Mouse (Mus musculus): Measurements from ENCODE around the gene Hddc3. TPM values are rescaled to one million over a fixed set of nuclear protein-coding genes. Genes with fewer than 3 reads are reported as not detected.

The Hddc3 gene
- polyA plus RNA-seq, 1 experiment, result 24.9 TPM

- under 1% methylated on average over 45 of the region's 45 CpGs for WGBS
- H3K27me3 ChIP-seq (ENCODE audit: control insufficient read depth, insufficient read depth, low read length), result no peaks in the 10 kb centered on the region
- peak overlapping the region; percentile 76 for H3K4me3 ChIP-seq (ENCODE audit: control insufficient read depth, insufficient read depth, low read length)
- peak overlapping the region; percentile 75 for H3K27ac ChIP-seq (ENCODE audit: control insufficient read depth, insufficient read depth, low read length)
- TF ChIP-seq POLR2A (IDR thresholded peaks at IDR 0.05; ENCODE audit: control insufficient read depth, extremely low read depth, insufficient read depth, low read length, poor library complexity), result peak; percentile 83
- TF ChIP-seq CTCF (IDR thresholded peaks at IDR 0.05; ENCODE audit: borderline replicate concordance, control insufficient read depth, extremely low read depth, insufficient read depth, low read length, poor library complexity), result peak; percentile 93
- peaks cover 18% of the 10 kb centered on the region for H3K36me3 ChIP-seq (ENCODE audit: control insufficient read depth, insufficient read depth, low read length)
- H3K4me1 ChIP-seq (replicated peaks; ENCODE audit: control insufficient read depth, insufficient read depth, low read length), result peaks cover 19% of the 10 kb centered on the region
- peak; percentile 98 for DNase-seq
Observed at GRCm38 (mm10) chr7:80339793-80340628, 2.9 kb upstream of the Hddc3 start.

GRCm38 (mm10) chr7:80340793-80341192 is 2.1 kb upstream of the Hddc3 start, which contains the start of gene Unc45a:
TSS of gene Unc45a (minus strand) at chr7:80341005.
- H3K4me3 ChIP-seq (ENCODE audit: control insufficient read depth, insufficient read depth, low read length), result peak within 1 kb of the TSS; percentile 76
- H3K36me3 ChIP-seq (ENCODE audit: control insufficient read depth, insufficient read depth, low read length), result peaks cover 11% of the 10 kb centered on the region
- peak; percentile 30; the same call in 1 of the 2 replicates for TF ChIP-seq POLR2A (IDR thresholded peaks at IDR 0.05; ENCODE audit: control insufficient read depth, extremely low read depth, insufficient read depth, low read length, poor library complexity)
- peak; percentile 83 for TF ChIP-seq CTCF (IDR thresholded peaks at IDR 0.05; ENCODE audit: borderline replicate concordance, control insufficient read depth, extremely low read depth, insufficient read depth, low read length, poor library complexity)
- peak; percentile 86 for DNase-seq
- WGBS, result 2% methylated on average over 11 of the region's 11 CpGs
- peaks cover 19% of the 10 kb centered on the region for H3K4me1 ChIP-seq (replicated peaks; ENCODE audit: control insufficient read depth, insufficient read depth, low read length)
- no peaks in the 10 kb centered on the region for H3K27me3 ChIP-seq (ENCODE audit: control insufficient read depth, insufficient read depth, low read length)
- peak within 1 kb of the TSS; percentile 75 for H3K27ac ChIP-seq (ENCODE audit: control insufficient read depth, insufficient read depth, low read length)

- 92% methylated on average over 7 of the region's 7 CpGs for WGBS
- Histone ChIP-seq H3K36me3 (ENCODE audit: control insufficient read depth, insufficient read depth, low read length) (peaks cover 3% of the 10 kb centered on the region; the same call in 1 of the 2 replicates), H3K27me3 (ENCODE audit: control insufficient read depth, insufficient read depth, low read length) (no peaks in the 10 kb centered on the region), H3K27ac (ENCODE audit: control insufficient read depth, insufficient read depth, low read length) (no peak overlapping the region), H3K4me3 (ENCODE audit: control insufficient read depth, insufficient read depth, low read length) (no peak overlapping the region), H3K4me1 (replicated peaks; ENCODE audit: control insufficient read depth, insufficient read depth, low read length) (peaks cover 19% of the 10 kb centered on the region)
- no peak for DNase-seq
- TF ChIP-seq CTCF (IDR thresholded peaks at IDR 0.05; ENCODE audit: borderline replicate concordance, control insufficient read depth, extremely low read depth, insufficient read depth, low read length, poor library complexity) (no peak), POLR2A (IDR thresholded peaks at IDR 0.05; ENCODE audit: control insufficient read depth, extremely low read depth, insufficient read depth, low read length, poor library complexity) (no peak)
Observed at GRCm38 (mm10) chr7:80341793-80342192, 1.1 kb upstream of the Hddc3 start.

- Histone ChIP-seq H3K27me3 (ENCODE audit: control insufficient read depth, insufficient read depth, low read length) (no peaks in the 10 kb centered on the region), H3K36me3 (ENCODE audit: control insufficient read depth, insufficient read depth, low read length) (no peaks in the 10 kb centered on the region), H3K27ac (ENCODE audit: control insufficient read depth, insufficient read depth, low read length) (no peak overlapping the region), H3K4me1 (replicated peaks; ENCODE audit: control insufficient read depth, insufficient read depth, low read length) (peaks cover 19% of the 10 kb centered on the region), H3K4me3 (ENCODE audit: control insufficient read depth, insufficient read depth, low read length) (peak overlapping the region; percentile 52)
- TF ChIP-seq CTCF (IDR thresholded peaks at IDR 0.05; ENCODE audit: borderline replicate concordance, control insufficient read depth, extremely low read depth, insufficient read depth, low read length, poor library complexity), result 0 out of 2 replicates have a peak, but pooled peaks have one; percentile 4
- TF ChIP-seq POLR2A (IDR thresholded peaks at IDR 0.05; ENCODE audit: control insufficient read depth, extremely low read depth, insufficient read depth, low read length, poor library complexity), result no peak
- DNase-seq, result no peak
- WGBS, result 26% methylated on average over 19 of the region's 19 CpGs
Observed at GRCm38 (mm10) chr7:80343270-80344018, 540 bp downstream of the Hddc3 start.

GRCm38 (mm10) chr7:80346173-80346572 is 3.3 kb downstream of the Hddc3 start:
- H3K36me3 ChIP-seq (ENCODE audit: control insufficient read depth, insufficient read depth, low read length), result peaks cover 12% of the 10 kb centered on the region
- no peak for DNase-seq
- H3K27ac ChIP-seq (ENCODE audit: control insufficient read depth, insufficient read depth, low read length), result no peak overlapping the region
- no peak for TF ChIP-seq CTCF (IDR thresholded peaks at IDR 0.05; ENCODE audit: borderline replicate concordance, control insufficient read depth, extremely low read depth, insufficient read depth, low read length, poor library complexity)
- no peak for TF ChIP-seq POLR2A (IDR thresholded peaks at IDR 0.05; ENCODE audit: control insufficient read depth, extremely low read depth, insufficient read depth, low read length, poor library complexity)
- no peaks in the 10 kb centered on the region for H3K27me3 ChIP-seq (ENCODE audit: control insufficient read depth, insufficient read depth, low read length)
- no peak overlapping the region for H3K4me3 ChIP-seq (ENCODE audit: control insufficient read depth, insufficient read depth, low read length)
- H3K4me1 ChIP-seq (replicated peaks; ENCODE audit: control insufficient read depth, insufficient read depth, low read length), result peaks cover 6% of the 10 kb centered on the region
- 96% methylated on average over 9 of the region's 9 CpGs for WGBS

- WGBS, result 94% methylated on average over 5 of the region's 5 CpGs
- Histone ChIP-seq H3K36me3 (ENCODE audit: control insufficient read depth, insufficient read depth, low read length) (peaks cover 17% of the 10 kb centered on the region), H3K4me3 (ENCODE audit: control insufficient read depth, insufficient read depth, low read length) (no peak overlapping the region), H3K4me1 (replicated peaks; ENCODE audit: control insufficient read depth, insufficient read depth, low read length) (peaks cover 5% of the 10 kb centered on the region; the same call in 1 of the 2 replicates), H3K27ac (ENCODE audit: control insufficient read depth, insufficient read depth, low read length) (no peak overlapping the region), H3K27me3 (ENCODE audit: control insufficient read depth, insufficient read depth, low read length) (no peaks in the 10 kb centered on the region)
- no peak for DNase-seq
- TF ChIP-seq CTCF (IDR thresholded peaks at IDR 0.05; ENCODE audit: borderline replicate concordance, control insufficient read depth, extremely low read depth, insufficient read depth, low read length, poor library complexity) (no peak), POLR2A (IDR thresholded peaks at IDR 0.05; ENCODE audit: control insufficient read depth, extremely low read depth, insufficient read depth, low read length, poor library complexity) (no peak)
Observed at GRCm38 (mm10) chr7:80346830-80347229, 3.9 kb downstream of the Hddc3 start.

All from thymus, adult 2 months (tissue).